Mouse (Mus musculus): ENCODE data around the gene Bcor. TPM values are rescaled to one million over a fixed set of nuclear protein-coding genes. Genes with fewer than 3 reads are reported as not detected.

Gene Bcor
- polyA plus RNA-seq, 1 experiment from 2014 or later, result 4.2 TPM

- no peak for ATAC-seq
- no peaks in the 10 kb centered on the region for H3K9me3 ChIP-seq (ENCODE audit: control insufficient read depth)
- H3K4me1 ChIP-seq (replicated peaks; ENCODE audit: control insufficient read depth, insufficient read depth, low read length), result no peaks in the 10 kb centered on the region
- WGBS, result 20% methylated on average over 20 of the region's 21 CpGs
- no peak overlapping the region for H3K9ac ChIP-seq (ENCODE audit: low read depth, low read length)
- no peaks in the 10 kb centered on the region for H3K36me3 ChIP-seq (ENCODE audit: control insufficient read depth, insufficient read depth)
- peak overlapping the region; percentile 60 for H3K4me2 ChIP-seq (replicated peaks; ENCODE audit: low read depth)
- no peak for TF ChIP-seq CTCF (IDR thresholded peaks at IDR 0.05; ENCODE audit: low read depth)
- H3K27ac ChIP-seq (ENCODE audit: low read depth, low read length), result 0 out of 2 replicates have a peak overlapping the region, but pooled peaks have one; percentile 28
- H3K27me3 ChIP-seq (replicated peaks; ENCODE audit: control insufficient read depth, insufficient read depth, low read length), result no peaks in the 10 kb centered on the region; the same call in 1 of the 2 replicates
- H3K4me3 ChIP-seq (ENCODE audit: low read depth, low read length), result no peak overlapping the region
Measured at GRCm38 (mm10) chrX:12122594-12123331, 37.4 kb downstream of the Bcor start.

- H3K4me1 ChIP-seq (replicated peaks; ENCODE audit: control insufficient read depth, insufficient read depth, low read length), result no peaks in the 10 kb centered on the region
- no peak overlapping the region for H3K4me2 ChIP-seq (replicated peaks; ENCODE audit: low read depth)
- no peaks in the 10 kb centered on the region for H3K27me3 ChIP-seq (replicated peaks; ENCODE audit: control insufficient read depth, insufficient read depth, low read length)
- 27% methylated on average over 1 of the region's 1 CpGs for WGBS
- ATAC-seq, result no peak
- no peaks in the 10 kb centered on the region for H3K36me3 ChIP-seq (ENCODE audit: control insufficient read depth, insufficient read depth)
- H3K4me3 ChIP-seq (ENCODE audit: low read depth, low read length), result no peak overlapping the region
- no peak overlapping the region for H3K27ac ChIP-seq (ENCODE audit: low read depth, low read length)
- H3K9ac ChIP-seq (ENCODE audit: low read depth, low read length), result no peak overlapping the region
- H3K9me3 ChIP-seq (ENCODE audit: control insufficient read depth), result no peaks in the 10 kb centered on the region
- TF ChIP-seq CTCF (IDR thresholded peaks at IDR 0.05; ENCODE audit: low read depth), result no peak
Measured at GRCm38 (mm10) chrX:12119476-12119875, 40.7 kb downstream of the Bcor start.

- no peaks in the 10 kb centered on the region for H3K36me3 ChIP-seq (ENCODE audit: control insufficient read depth, insufficient read depth)
- H3K9me3 ChIP-seq (ENCODE audit: control insufficient read depth), result no peaks in the 10 kb centered on the region
- TF ChIP-seq CTCF (IDR thresholded peaks at IDR 0.05; ENCODE audit: low read depth), result no peak
- no peak overlapping the region for H3K4me2 ChIP-seq (replicated peaks; ENCODE audit: low read depth)
- H3K4me1 ChIP-seq (replicated peaks; ENCODE audit: control insufficient read depth, insufficient read depth, low read length), result no peaks in the 10 kb centered on the region
- 37% methylated on average over 7 of the region's 7 CpGs for WGBS
- H3K27ac ChIP-seq (ENCODE audit: low read depth, low read length), result no peak overlapping the region
- no peaks in the 10 kb centered on the region; the same call in 1 of the 2 replicates for H3K27me3 ChIP-seq (replicated peaks; ENCODE audit: control insufficient read depth, insufficient read depth, low read length)
- H3K9ac ChIP-seq (ENCODE audit: low read depth, low read length), result no peak overlapping the region
- no peak for ATAC-seq
- no peak overlapping the region for H3K4me3 ChIP-seq (ENCODE audit: low read depth, low read length)
Measured at GRCm38 (mm10) chrX:12116128-12116527, 44.0 kb downstream of the Bcor start.

- TF ChIP-seq CTCF (IDR thresholded peaks at IDR 0.05; ENCODE audit: low read depth), result no peak
- Histone ChIP-seq H3K4me3 (ENCODE audit: low read depth, low read length) (no peak overlapping the region), H3K4me1 (replicated peaks; ENCODE audit: control insufficient read depth, insufficient read depth, low read length) (no peaks in the 10 kb centered on the region), H3K9me3 (ENCODE audit: control insufficient read depth) (no peaks in the 10 kb centered on the region), H3K4me2 (replicated peaks; ENCODE audit: low read depth) (no peak overlapping the region), H3K9ac (ENCODE audit: low read depth, low read length) (no peak overlapping the region), H3K27me3 (replicated peaks; ENCODE audit: control insufficient read depth, insufficient read depth, low read length) (no peaks in the 10 kb centered on the region; the same call in 1 of the 2 replicates), H3K36me3 (ENCODE audit: control insufficient read depth, insufficient read depth) (no peaks in the 10 kb centered on the region), H3K27ac (ENCODE audit: low read depth, low read length) (no peak overlapping the region)
- ATAC-seq, result no peak
- 82% methylated on average over 4 of the region's 4 CpGs for WGBS
Measured at GRCm38 (mm10) chrX:12112166-12112565, 48.0 kb downstream of the Bcor start.

- no peak for TF ChIP-seq CTCF (IDR thresholded peaks at IDR 0.05; ENCODE audit: low read depth)
- Histone ChIP-seq H3K4me1 (replicated peaks; ENCODE audit: control insufficient read depth, insufficient read depth, low read length) (no peaks in the 10 kb centered on the region), H3K27me3 (replicated peaks; ENCODE audit: control insufficient read depth, insufficient read depth, low read length) (no peaks in the 10 kb centered on the region; the same call in 1 of the 2 replicates), H3K36me3 (ENCODE audit: control insufficient read depth, insufficient read depth) (no peaks in the 10 kb centered on the region), H3K9ac (ENCODE audit: low read depth, low read length) (no peak overlapping the region), H3K4me3 (ENCODE audit: low read depth, low read length) (no peak overlapping the region), H3K4me2 (replicated peaks; ENCODE audit: low read depth) (no peak overlapping the region), H3K27ac (ENCODE audit: low read depth, low read length) (no peak overlapping the region), H3K9me3 (ENCODE audit: control insufficient read depth) (no peaks in the 10 kb centered on the region)
- no peak for ATAC-seq
- WGBS, result 52% methylated on average over 6 of the region's 6 CpGs
Measured at GRCm38 (mm10) chrX:12110518-12110917, 49.6 kb downstream of the Bcor start.

- no peak for ATAC-seq
- H3K9ac ChIP-seq (ENCODE audit: low read depth, low read length), result no peak overlapping the region
- WGBS, result 87% methylated on average over 7 of the region's 7 CpGs
Measured at GRCm38 (mm10) chrX:12105358-12105757, 54.8 kb downstream of the Bcor start.

More at GRCm38 (mm10) chrX:12105358-12105757, 54.8 kb downstream of the Bcor start:
- Histone ChIP-seq H3K27ac (ENCODE audit: low read depth, low read length) (no peak overlapping the region), H3K27me3 (replicated peaks; ENCODE audit: control insufficient read depth, insufficient read depth, low read length) (no peaks in the 10 kb centered on the region), H3K4me3 (ENCODE audit: low read depth, low read length) (no peak overlapping the region), H3K36me3 (ENCODE audit: control insufficient read depth, insufficient read depth) (no peaks in the 10 kb centered on the region), H3K4me2 (replicated peaks; ENCODE audit: low read depth) (no peak overlapping the region), H3K4me1 (replicated peaks; ENCODE audit: control insufficient read depth, insufficient read depth, low read length) (no peaks in the 10 kb centered on the region), H3K9me3 (ENCODE audit: control insufficient read depth) (no peaks in the 10 kb centered on the region)
- TF ChIP-seq CTCF (IDR thresholded peaks at IDR 0.05; ENCODE audit: low read depth), result no peak

Measured in intestine, postnatal 0 days (tissue).